Mouse (Mus musculus): Measurements from ENCODE around the gene Wdr70.
"Not testable (repeated sequence)": the region's sequence is repeated elsewhere in the genome, so short reads cannot be mapped to it uniquely, and the experiment has no call there.

Wdr70 gene

GRCm38 (mm10) chr15:8098774-8099749, at the start of gene Wdr70:
Gene Wdr70, minus strand, starts transcription at chr15:8099209.
- peak; percentile 100 for DNase-seq

DNA sequence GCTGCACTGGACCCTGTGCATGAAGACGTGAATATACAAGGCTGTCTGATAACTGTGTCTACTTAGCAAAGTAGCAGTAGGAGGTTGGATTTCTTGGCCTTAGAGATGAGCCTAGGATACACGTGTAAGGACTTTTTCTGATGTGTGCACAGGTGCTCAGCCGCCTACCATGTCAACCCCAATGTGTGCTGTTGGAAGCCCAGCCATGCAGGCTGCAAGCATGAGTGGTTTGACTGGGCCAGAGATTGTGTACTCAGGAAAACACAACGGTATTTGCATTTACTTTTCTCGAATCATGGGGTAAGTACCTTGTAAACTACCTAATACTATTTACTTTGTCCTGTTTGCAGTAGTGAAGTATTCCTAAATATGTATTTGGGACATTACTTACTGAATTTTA, 36.6 kb upstream of the Wdr70 start:
- DNase-seq, result no peak

DNA sequence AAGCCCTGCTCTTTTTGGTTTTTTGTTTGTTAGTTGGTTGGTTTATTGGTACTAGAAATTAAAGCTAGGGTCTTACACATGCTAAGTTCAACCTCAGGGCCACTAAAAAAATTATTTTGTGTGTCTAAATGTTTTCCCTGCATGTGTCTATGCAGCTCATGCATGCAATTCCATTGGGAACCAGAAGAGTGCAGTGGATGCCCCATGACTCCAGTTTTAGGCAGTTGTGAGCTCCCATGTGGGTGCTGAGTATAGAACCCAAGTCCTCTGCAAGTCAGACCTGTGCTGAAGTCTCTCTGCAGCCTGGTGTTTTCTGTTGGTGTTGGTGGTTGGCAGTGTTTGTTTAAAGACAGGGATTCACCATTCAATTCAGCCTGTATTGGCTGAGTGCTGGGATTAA, 32.8 kb upstream of the Wdr70 start:
- no peak for DNase-seq

DNA sequence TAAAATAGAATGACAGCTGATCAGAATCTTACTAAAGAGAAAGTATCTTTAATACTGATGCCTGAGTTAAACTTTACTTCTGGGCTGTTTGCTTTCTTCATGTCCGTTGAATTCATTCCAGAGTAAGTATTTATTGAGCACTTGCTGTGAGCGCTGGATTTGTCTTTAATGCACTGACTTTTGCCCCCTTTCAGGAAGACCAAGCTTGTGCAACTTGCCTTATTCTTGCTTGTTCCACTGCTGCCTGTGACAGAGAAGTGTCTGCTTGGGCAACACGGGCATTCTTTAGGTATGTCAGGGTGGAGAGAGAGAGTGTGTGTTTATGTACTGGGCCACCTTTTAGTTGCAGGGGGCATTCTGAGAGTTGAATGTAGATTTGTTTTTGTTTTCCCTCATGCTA, 32.3 kb upstream of the Wdr70 start:
- DNase-seq, result no peak

DNA sequence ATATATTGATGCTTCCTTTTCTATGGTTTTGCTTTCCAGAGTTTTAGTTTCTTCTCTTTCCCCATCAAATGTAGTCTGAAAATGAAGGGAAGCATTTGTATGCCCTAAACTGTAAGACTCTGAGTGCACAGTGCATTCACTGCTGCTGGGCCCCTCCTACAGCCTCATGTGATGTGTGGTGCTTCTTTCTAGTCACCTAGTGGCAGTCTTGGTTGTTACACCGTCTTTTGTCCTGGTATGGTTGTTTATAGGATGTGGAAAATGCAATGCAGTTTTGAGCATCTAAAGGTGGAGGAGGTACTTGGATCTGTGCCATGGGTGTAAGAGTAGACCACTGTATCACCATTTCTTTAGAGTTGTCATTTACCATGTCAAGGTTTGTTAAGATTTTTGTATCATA, 30.3 kb upstream of the Wdr70 start:
- DNase-seq, result no peak

GRCm38 (mm10) chr15:8109782-8110181, 10.8 kb upstream of the Wdr70 start:
- no peak for DNase-seq

- DNase-seq, result peak; percentile 90 to 91
Measured at GRCm38 (mm10) chr15:8108966-8109743, 10.1 kb upstream of the Wdr70 start, which contains the start of gene Nup155. Gene Nup155, plus strand, starts transcription at chr15:8109273.

GRCm38 (mm10) chr15:8108360-8108965, 9.5 kb upstream of the Wdr70 start:
- DNase-seq, result no peak

DNA sequence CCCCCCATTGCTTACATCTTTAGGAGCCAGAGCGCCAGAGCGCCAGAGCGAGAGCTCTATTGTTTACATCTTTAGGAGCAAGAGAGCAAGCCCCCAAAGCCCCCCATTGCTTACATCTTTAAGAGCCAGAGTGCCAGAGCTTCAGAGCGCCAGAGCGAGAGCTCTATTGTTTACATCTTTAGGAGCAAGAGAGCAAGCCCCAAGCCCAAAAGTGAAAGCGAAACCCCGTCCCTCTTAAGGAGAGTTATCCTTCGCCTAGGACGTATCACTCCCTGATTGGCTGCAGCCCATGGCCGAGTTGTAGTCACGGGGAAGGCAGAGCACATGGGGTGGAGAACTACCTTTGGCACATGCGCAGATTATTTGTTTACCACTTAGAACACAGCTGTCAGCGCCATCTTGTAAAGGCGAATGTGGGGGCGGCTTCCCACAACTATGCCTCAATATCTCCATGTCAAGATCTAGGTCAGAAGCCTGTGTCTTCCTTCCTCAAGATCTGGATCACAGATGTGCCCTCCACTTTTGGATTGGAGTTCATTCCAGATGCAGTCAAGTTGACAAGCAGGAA, 3.0 kb upstream of the Wdr70 start:
- not testable (repeated sequence) for DNase-seq

- peak; percentile 85 to 88 for DNase-seq
Measured at GRCm38 (mm10) chr15:8097853-8098252, 1.2 kb downstream of the Wdr70 start.

- not testable (repeated sequence) for DNase-seq
Measured at GRCm38 (mm10) chr15:8092668-8093067, 6.3 kb downstream of the Wdr70 start.

DNA sequence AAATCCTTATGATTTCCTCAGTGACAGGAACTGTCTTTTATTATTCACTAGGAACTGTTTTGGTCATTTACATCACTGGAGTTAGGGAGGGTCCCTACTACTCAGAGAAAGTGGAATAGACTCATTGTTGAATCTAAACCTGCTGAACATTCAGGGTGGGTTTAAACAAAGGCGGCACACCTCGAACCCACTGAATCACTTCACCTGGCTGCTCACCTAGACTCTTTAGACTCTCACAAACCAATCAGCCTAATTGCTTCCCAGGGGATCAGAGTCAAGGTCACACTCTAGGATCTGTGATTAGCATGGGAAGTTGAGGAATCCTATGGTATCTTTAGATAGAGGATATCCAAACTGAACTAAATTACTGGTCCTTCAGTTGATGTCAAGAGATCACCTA, 8.3 kb downstream of the Wdr70 start:
- DNase-seq, result no peak

DNA sequence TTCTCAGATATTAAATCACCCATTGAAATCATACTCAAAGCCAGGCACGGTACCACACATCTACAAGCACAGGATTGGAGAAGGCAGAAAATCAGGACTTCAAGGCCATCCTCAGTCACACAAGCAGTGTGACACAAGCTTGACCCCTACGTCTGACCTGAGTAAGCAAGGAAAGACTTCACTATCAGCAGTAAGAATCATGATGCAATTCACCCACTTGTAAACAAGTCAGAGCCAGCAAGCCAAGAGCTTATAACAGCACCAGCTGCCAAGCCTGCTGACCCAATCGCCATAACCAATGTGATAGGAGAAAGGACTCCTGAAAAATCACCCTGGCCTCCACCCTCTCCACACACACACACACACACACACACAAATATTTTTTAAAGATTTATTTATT, 10.3 kb downstream of the Wdr70 start:
- no peak for DNase-seq

- DNase-seq, result no peak
Measured at GRCm38 (mm10) chr15:8087293-8087692, 11.7 kb downstream of the Wdr70 start.

DNA sequence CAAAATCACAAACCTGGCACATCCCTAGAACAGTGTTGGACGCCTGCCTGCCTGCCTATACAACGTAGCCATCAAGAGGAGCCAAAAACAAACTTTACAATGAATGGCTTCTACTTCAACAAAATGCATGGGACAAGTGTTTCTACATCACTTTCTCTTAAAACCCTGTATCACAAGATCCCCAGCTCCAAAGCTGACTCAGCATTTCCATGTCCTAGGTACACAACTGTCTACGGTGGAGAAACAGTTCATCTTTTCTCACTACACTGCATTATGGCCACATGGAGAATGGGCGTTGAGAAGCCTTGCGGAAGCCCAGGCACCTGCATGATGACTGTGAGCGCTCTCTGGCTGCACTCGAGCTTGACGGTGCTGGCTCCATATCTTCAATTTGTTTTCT, 16.9 kb downstream of the Wdr70 start:
- no peak for DNase-seq

- DNase-seq, result not testable (repeated sequence)
Measured at GRCm38 (mm10) chr15:8073159-8073558, 25.9 kb downstream of the Wdr70 start.

GRCm38 (mm10) chr15:8065221-8065620, 33.8 kb downstream of the Wdr70 start:
- no peak for DNase-seq

DNA sequence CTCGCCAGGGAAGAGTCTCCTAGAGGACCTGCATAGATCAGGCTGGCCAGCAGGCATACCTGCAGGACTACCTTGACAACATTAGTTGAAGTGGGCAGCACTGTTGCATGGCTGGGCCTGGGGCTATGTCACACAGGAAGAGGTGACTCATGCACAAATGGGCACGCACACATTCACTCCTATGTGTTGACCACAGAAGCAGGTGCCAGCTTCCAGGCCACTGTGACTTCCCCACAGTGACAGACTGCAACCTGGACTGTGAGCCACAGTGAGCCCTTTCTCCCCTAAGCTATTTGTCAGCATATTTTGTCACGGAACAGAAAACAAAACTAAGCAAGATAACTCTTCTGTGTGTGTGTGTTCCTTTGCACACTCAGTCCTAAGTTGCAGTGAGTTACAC, 47.8 kb downstream of the Wdr70 start:
- no peak for DNase-seq

DNA sequence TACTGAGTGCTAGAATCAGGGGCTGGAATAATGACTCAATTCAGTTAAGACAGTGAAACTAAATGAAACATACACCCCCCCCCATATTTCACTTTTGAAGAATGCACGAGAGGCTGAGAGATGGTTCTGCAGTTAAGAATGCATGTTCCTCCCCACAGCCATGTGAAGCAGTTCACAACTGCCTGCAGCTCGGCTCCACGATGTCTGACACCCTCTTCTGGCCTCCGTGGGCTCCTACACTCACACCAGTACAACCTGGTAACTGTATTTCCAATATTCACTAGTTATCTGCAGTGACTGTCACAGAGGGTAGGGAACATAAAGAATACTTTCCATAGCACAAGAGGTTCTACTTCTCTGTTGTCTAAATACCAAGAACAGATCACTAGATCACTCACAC, 59.2 kb downstream of the Wdr70 start:
- no peak for DNase-seq

DNA sequence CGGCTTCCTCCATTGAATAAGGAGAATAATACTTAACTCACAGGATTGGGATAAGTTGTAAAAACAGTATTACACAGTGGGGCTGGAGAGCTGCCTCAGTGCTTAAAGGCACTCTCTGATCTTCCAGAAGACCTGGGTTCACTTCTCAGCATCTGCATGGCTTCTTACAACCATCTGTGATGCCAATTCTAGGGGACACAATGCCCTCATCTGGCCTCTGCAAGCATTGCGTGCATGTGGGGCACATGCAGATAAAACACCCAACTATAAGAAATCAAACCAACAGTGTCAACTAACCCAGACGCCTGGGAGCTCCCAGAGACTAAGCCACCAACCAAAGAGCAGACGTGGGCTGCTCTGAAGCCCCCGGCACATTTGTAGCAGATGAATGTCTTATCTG, 60.6 kb downstream of the Wdr70 start:
- no peak for DNase-seq

DNA sequence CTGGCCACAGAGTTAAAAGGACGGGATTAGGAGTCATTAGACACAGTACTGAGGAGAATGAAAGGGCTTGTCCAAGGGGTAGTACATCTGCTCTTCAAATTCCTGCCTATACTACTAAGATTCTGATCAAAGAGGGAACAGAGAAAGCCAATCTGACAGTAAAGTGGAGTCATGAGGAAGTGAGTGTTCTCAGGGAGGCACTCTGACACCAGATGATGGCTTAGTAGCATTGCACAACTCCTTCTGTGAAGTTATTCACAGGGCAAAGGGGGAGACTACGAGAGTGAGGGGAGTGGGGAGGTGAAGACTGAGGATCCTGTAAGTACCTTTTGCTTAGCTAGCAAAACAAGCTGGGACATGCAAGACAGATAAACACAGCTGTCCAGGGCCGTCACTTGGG, 61.2 kb downstream of the Wdr70 start:
- no peak for DNase-seq

DNA sequence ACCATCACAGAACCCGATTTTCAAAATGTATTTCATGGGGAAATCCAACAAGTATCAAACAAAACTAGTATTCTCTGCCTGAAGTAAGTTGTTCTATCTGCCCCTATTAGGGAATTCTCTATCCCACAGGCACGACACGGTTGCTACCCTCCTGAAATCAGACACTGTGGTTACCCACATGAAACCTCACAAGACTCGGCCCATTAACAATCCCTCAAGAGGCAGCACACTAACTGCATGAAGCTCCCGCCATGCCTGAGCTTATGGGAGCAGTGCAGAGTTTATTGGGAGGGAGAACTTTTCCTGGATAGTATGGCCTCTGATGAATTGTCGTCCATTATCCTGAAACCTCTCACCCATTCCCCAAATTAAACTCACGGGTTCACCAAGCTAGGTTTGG, 67.8 kb downstream of the Wdr70 start:
- DNase-seq, result no peak

- DNase-seq, result no peak
Measured at GRCm38 (mm10) chr15:8030643-8031042, 68.4 kb downstream of the Wdr70 start.
